Mouse (Mus musculus) small intestine, adult 2 months (tissue): ENCODE results near the gene Blvrb. TPM values are rescaled to one million over a fixed set of nuclear protein-coding genes. Genes with fewer than 3 reads are reported as not detected.

Source experiments
- H3K27ac ChIP-seq: fragments of 200-500 bp; 2 replicates; pipeline ENCODE4 v1.5.1; 2012; ENCODE audit warnings: low read depth, low read length, control low read depth, inconsistent platforms; ENCODE audit not compliant: insufficient read depth
- H3K27me3 ChIP-seq: fragments of 200-500 bp; 2 replicates; pipeline ENCODE4 v1.6.1; 2012; ENCODE audit warnings: mild to moderate bottlenecking, moderate library complexity, low read length, inconsistent platforms; ENCODE audit not compliant: control insufficient read depth, insufficient read depth
- H3K36me3 ChIP-seq: fragments of 200-500 bp; 2 replicates; pipeline ENCODE4 v1.6.1; 2012; ENCODE audit warnings: mild to moderate bottlenecking, low read length, control low read depth, inconsistent platforms; ENCODE audit not compliant: control insufficient read depth, insufficient read depth
- H3K4me1 ChIP-seq: fragments of 200-500 bp; 2 replicates; pipeline ENCODE4 v1.6.1; 2012; ENCODE audit warnings: low read length, inconsistent platforms, mixed read lengths; ENCODE audit not compliant: control insufficient read depth, insufficient read depth, insufficient read length
- H3K4me3 ChIP-seq: fragments of 200-500 bp; 2 replicates; pipeline ENCODE4 v1.5.1; 2012; ENCODE audit warnings: low read depth, mild to moderate bottlenecking, control low read depth, inconsistent platforms, low read length, moderate library complexity
- CTCF ChIP-seq: fragments of 200-500 bp; IDR thresholded peaks from 2 replicates; pipeline ENCODE4 v1.5.1; 2012; ENCODE audit warnings: low read depth, mild to moderate bottlenecking, control low read depth, inconsistent platforms, low read length, moderate library complexity, mixed read lengths; ENCODE audit not compliant: insufficient replicate concordance, insufficient read length; ENCODE audit errors: extremely low read depth
- POLR2A ChIP-seq: fragments of 200-500 bp; IDR thresholded peaks from 2 replicates; pipeline ENCODE4 v1.6.1; 2012; ENCODE audit warnings: low read depth, mild to moderate bottlenecking, control low read depth, inconsistent platforms, low read length, moderate library complexity
- WGBS: fragments of 180-500 bp; shearing (Covaris S2); methylation state at CpG from one replicate; pipeline ENCODE4 v1.1.7; 2018; 5-methylcytosine and 5-hydroxymethylcytosine counted together
- polyA plus RNA-seq: library from polyadenylated mRNA; depleted of rRNA; stranded (reverse); fragments of >200 nt; gene quantifications from 2 replicates; pipeline ENCODE4 v1.2.3, GENCODE M21; 2012

Blvrb gene
- polyA plus RNA-seq, 1 experiment: 142 TPM

GRCm38 (mm10) chr7:27433794-27434193, 14.0 kb upstream of the Blvrb start:
- no peaks in the 10 kb centered on the region for H3K36me3 ChIP-seq
- WGBS: 5% methylated on average over 10 of the region's 10 CpGs
- no peak overlapping the region for H3K4me3 ChIP-seq
- H3K27me3 ChIP-seq: 0 out of 2 replicates have a peak, but pooled peaks cover 3% of the 10 kb centered on the region
- no peak overlapping the region for H3K27ac ChIP-seq
- no peaks in the 10 kb centered on the region; the same call in 1 of the 2 replicates for H3K4me1 ChIP-seq
- TF ChIP-seq POLR2A: no peak
- no peak for TF ChIP-seq CTCF

GRCm38 (mm10) chr7:27437544-27437943, 10.2 kb upstream of the Blvrb start:
- WGBS: 61% methylated on average over 5 of the region's 5 CpGs
- 0 out of 2 replicates have a peak, but pooled peaks cover 3% of the 10 kb centered on the region for H3K27me3 ChIP-seq
- H3K27ac ChIP-seq: no peak overlapping the region
- no peaks in the 10 kb centered on the region for H3K36me3 ChIP-seq
- no peak overlapping the region for H3K4me3 ChIP-seq
- TF ChIP-seq POLR2A: no peak
- TF ChIP-seq CTCF: peak; percentile 71; the same call in 1 of the 2 replicates
- no peaks in the 10 kb centered on the region; the same call in 1 of the 2 replicates for H3K4me1 ChIP-seq

GRCm38 (mm10) chr7:27440014-27440413, 7.8 kb upstream of the Blvrb start:
- Histone ChIP-seq H3K4me1 (no peaks in the 10 kb centered on the region), H3K36me3 (no peaks in the 10 kb centered on the region), H3K4me3 (no peak overlapping the region), H3K27ac (no peak overlapping the region), H3K27me3 (no peaks in the 10 kb centered on the region)
- TF ChIP-seq CTCF (peak; percentile 20; the same call in 1 of the 2 replicates), POLR2A (no peak)
- WGBS: 81% methylated on average over 4 of the region's 4 CpGs

DNA sequence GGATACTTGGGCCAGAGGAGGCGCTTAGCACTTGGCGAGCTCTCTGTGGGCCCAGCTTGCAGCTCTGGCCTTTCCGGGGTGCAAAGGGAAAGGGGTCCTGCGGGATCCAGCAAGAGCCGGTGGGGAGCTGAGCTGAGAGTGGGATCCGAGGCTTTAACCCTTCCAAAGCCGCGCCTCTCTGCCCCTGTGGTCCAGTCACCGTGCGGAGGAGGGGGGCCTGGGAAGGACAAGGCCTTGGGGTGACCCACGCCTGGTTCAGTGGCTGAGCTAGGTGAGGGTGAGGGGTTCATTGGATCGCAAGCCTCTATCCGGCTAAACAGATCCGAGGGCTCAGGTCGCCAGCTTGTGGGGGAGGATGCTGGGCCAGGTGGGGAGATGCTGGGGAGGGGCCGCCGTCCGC, 1.7 kb upstream of the Blvrb start:
- Histone ChIP-seq H3K36me3 (no peaks in the 10 kb centered on the region), H3K4me1 (peaks cover 21% of the 10 kb centered on the region), H3K27me3 (peaks cover 7% of the 10 kb centered on the region), H3K4me3 (peak overlapping the region; percentile 29), H3K27ac (no peak overlapping the region)
- WGBS: 21% methylated on average over 18 of the region's 18 CpGs
- TF ChIP-seq POLR2A (no peak), CTCF (no peak)

DNA sequence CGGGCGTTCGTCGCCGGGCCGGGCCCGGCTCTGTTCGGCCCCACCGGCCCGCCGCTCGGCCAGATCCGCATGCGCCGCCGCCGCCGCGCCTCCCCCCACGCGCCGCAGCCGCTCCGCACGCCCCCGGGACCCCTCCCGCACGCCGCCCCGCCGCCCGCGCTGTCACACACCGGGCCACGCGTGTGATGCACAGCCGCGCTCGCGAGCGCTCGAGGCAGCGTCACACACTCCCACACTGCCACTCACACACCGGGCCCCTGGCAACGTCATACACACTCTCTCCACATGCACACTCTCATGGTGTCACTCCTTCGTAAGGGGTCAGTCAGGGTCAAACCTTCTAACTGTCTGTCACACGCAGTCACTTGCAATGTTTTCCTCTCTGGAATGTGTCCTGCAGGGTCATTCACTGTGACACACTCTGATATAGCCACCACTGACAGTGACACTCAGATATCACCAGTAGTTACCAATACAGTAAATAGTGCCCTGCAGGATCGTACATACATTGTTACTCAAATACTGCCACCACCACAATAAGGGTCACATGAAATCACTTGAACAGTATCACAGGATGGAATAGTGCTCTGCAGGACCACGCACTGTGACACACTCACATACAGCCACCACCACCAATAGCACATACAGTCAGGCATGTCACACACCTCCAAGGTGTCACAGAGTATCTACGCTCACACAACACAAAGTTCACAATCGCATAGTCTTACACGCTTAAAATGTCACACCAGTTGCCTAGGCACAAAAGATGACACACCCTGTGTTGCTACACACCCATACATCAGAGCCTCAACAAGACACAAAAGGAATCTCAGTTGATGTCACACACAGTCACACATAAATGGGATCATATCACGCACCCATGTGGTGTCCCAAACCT, 1.0 kb upstream of the Blvrb start:
- H3K4me3 ChIP-seq: peak overlapping the region; percentile 29
- TF ChIP-seq CTCF (no peak), POLR2A (no peak)
- H3K36me3 ChIP-seq: no peaks in the 10 kb centered on the region
- H3K27ac ChIP-seq: no peak overlapping the region
- 8% methylated on average over 47 of the region's 53 CpGs for WGBS
- peaks cover 7% of the 10 kb centered on the region for H3K27me3 ChIP-seq
- H3K4me1 ChIP-seq: peaks cover 21% of the 10 kb centered on the region

GRCm38 (mm10) chr7:27448421-27449206, 836 bp downstream of the Blvrb start:
- H3K4me1 ChIP-seq: peaks cover 21% of the 10 kb centered on the region
- no peaks in the 10 kb centered on the region for H3K36me3 ChIP-seq
- no peak for TF ChIP-seq CTCF
- TF ChIP-seq POLR2A: no peak
- H3K27me3 ChIP-seq: peaks cover 7% of the 10 kb centered on the region
- peak overlapping the region; percentile 80 for H3K4me3 ChIP-seq
- WGBS: 33% methylated on average over 15 of the region's 15 CpGs
- 0 out of 2 replicates have a peak overlapping the region, but pooled peaks have one; percentile 41 for H3K27ac ChIP-seq

DNA sequence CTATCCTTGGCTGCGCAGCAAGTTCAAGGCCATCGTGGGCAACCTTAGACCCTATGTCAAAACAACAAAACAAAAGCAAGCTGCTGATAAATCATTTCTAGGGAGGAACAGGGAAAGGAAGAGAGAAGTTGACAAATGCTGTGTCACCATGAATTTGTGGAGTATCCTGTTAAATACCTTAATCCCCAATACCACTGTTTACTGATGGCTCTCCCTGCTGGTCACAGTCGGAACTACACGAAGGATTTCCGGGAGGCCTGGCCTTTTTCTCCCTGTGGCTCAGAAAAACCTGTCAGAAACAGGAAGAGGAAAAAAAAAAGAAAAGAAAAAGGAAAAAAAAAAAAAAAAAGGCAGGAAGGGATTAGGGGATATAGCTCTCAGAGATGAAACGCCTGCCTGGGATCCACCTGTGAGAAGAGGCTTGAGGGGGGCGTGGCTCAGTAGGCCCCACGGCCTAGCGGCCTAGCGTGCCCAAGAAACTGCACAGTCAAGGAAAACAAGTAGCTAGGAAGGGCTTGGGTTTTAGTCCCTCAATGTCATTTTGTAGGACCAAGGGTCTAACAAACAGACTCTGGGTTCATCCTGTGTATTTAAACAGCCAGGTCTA, 1.6 kb downstream of the Blvrb start:
- peaks cover 21% of the 10 kb centered on the region for H3K4me1 ChIP-seq
- H3K27me3 ChIP-seq: peaks cover 7% of the 10 kb centered on the region
- 60% methylated on average over 10 of the region's 10 CpGs for WGBS
- no peaks in the 10 kb centered on the region for H3K36me3 ChIP-seq
- H3K27ac ChIP-seq: 0 out of 2 replicates have a peak overlapping the region, but pooled peaks have one; percentile 41
- H3K4me3 ChIP-seq: no peak overlapping the region
- 0 out of 2 replicates have a peak, but pooled peaks have one; percentile 24 for TF ChIP-seq CTCF
- no peak for TF ChIP-seq POLR2A
